Mouse (Mus musculus): ENCODE results near the gene Cdkn1b. TPM values are rescaled to one million over a fixed set of nuclear protein-coding genes. Genes with fewer than 3 reads are reported as not detected.
A peak's percentile ranks its signal among the peaks of the same experiment; 100 is the strongest.

Gene Cdkn1b
- polyA plus RNA-seq, 1 experiment = 59.8 TPM

DNA sequence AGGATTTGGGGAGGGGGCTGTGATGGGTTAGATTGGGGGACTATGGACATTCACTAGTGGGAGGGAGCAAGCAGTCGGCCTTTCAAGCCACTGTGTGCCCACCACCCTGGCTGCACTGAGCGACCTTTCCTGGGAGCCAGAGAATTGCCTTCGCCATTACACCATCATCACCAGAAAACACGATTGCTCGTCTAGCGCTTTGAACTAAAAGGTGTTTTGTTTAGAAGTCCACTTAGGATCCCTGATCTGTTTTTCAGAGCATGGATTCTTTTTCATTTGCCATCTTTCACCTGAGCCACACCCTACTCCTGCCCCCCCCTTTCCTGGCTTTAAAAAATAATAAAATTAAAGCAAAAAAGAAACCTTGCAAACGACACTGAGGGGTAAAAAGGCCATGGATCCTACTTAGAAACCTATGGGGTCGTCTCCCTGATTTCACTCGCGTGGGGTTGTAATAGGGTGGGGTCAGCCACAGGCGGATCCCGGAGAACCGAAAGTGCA is 7.4 kb downstream of the Cdkn1b start:
- Histone ChIP-seq H3K27ac (ENCODE audit: insufficient read depth, low read length) (peak overlapping the region; percentile 96), H3K4me3 (ENCODE audit: insufficient read depth, low read length) (peak overlapping the region; percentile 49), H3K4me1 (ENCODE audit: control insufficient read depth, insufficient read depth, low read length) (peaks cover 3% of the 10 kb centered on the region; the same call in 1 of the 2 replicates)
- TF ChIP-seq POLR2A (IDR thresholded peaks at IDR 0.05; ENCODE audit: low read depth, low read length) (peak; percentile 23), CTCF (IDR thresholded peaks at IDR 0.05; ENCODE audit: borderline replicate concordance, insufficient read depth, low read length) (no peak)

DNA sequence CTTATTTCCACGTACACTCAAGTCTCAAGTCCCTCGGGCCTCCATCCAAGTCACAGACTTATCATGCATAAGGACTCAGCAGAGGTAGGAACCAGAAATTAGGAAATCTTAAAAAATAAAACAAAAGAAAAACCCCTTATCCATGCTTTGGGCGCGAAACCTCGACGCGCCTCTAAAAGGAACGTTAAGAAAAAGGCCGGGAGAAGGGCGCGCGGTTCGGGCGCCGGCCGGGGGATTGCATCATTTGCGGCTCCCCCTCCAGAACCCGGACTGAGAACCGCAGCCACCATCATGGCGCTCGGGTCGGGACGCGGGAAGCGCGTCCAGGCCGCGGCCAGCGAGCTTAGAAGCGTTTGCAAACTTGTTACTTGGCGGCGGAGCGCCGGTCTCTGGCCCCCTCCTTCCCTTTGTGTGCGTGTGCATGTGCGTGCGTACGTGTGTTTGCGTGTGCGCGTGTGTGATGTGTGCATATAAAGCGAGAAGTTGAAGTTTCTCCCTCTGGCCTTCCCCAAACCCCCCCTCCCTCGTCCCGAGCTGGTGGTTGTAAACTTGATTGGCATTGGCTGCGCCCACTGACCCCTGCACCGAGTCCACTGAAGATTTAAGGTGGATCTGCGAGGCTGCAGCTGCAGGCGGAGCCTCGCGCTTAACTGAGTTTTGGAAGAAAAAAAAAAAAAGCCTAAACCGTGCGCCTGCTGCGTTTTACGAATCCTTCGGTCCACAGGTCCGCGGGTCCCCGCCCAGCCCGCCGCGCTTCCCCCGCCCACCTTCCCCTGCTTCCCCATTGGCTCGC is 8.1 kb downstream of the Cdkn1b start:
- Histone ChIP-seq H3K4me1 (ENCODE audit: control insufficient read depth, insufficient read depth, low read length) (peaks cover 5% of the 10 kb centered on the region; the same call in 1 of the 2 replicates), H3K27ac (ENCODE audit: insufficient read depth, low read length) (peak overlapping the region; percentile 96), H3K4me3 (ENCODE audit: insufficient read depth, low read length) (peak overlapping the region; percentile 49)
- no peak for TF ChIP-seq CTCF (IDR thresholded peaks at IDR 0.05; ENCODE audit: borderline replicate concordance, insufficient read depth, low read length)
- peak; percentile 94 for TF ChIP-seq POLR2A (IDR thresholded peaks at IDR 0.05; ENCODE audit: low read depth, low read length)

DNA sequence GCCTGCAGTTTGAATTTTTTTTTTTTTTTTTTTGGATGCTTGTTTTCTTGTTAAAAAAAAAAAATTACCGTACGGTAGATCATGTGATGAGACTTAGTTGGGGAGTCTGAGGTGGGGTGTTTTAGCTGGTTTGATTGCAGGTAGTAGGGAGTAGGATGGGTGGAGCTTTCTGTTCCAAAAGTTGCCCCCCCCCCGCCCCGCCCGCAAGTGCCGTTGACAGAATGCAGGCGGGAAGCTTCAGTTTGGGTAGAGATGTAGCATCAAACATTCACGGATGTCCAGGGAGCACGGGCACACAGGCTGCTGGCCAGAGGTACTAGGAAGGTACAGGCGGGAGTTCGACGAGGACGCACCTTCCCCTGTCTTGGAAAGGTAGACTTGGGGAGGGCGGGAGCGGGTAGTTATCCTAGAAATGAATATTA is 8.7 kb downstream of the Cdkn1b start:
- peak overlapping the region; percentile 86 for H3K4me3 ChIP-seq (ENCODE audit: insufficient read depth, low read length)
- peaks cover 5% of the 10 kb centered on the region; the same call in 1 of the 2 replicates for H3K4me1 ChIP-seq (ENCODE audit: control insufficient read depth, insufficient read depth, low read length)
- TF ChIP-seq POLR2A (IDR thresholded peaks at IDR 0.05; ENCODE audit: low read depth, low read length) (peak; percentile 76), CTCF (IDR thresholded peaks at IDR 0.05; ENCODE audit: borderline replicate concordance, insufficient read depth, low read length) (no peak)
- peak overlapping the region; percentile 43 for H3K27ac ChIP-seq (ENCODE audit: insufficient read depth, low read length)

DNA sequence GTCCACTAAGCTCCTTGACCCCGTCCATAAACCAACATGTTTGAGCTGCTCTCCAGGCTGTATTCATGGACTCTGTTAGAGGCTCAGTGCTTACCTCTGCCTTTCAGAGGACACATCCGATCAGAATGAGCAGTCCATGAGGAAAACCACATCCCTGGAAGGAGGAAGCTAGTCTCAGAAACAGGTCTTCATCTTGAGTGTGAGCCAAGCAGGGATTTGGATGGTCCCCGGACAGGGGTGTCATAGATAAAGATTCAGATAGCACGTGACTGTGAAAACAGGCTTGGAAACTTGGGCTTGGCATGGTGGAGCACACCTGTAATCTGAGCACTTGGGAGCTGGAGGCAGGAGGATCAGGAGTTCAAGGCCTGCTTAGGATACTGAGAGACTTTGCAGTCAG is 9.7 kb downstream of the Cdkn1b start:
- H3K4me3 ChIP-seq (ENCODE audit: insufficient read depth, low read length) = peak overlapping the region; percentile 39
- no peak for TF ChIP-seq POLR2A (IDR thresholded peaks at IDR 0.05; ENCODE audit: low read depth, low read length)
- no peak for TF ChIP-seq CTCF (IDR thresholded peaks at IDR 0.05; ENCODE audit: borderline replicate concordance, insufficient read depth, low read length)
- H3K27ac ChIP-seq (ENCODE audit: insufficient read depth, low read length) = no peak overlapping the region
- peaks cover 5% of the 10 kb centered on the region; the same call in 1 of the 2 replicates for H3K4me1 ChIP-seq (ENCODE audit: control insufficient read depth, insufficient read depth, low read length)

DNA sequence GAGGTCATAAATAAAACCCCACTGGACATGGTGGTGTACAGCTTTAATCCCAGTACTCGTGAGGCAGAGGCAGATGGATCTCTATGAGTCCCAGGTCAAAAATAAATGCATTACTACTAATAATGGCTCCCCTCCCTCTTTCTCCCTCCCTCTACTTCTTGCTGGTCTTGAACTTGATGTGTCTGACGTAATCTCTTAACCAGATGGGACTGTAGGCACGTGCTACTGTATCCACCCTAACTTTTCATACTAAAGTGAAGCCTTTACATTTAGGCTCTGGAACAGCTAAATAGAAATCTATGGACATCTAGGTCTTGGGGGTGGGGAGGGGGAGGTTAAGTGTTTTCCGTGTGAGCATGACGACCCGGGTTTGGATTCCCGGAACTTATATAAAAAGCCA is 10.2 kb downstream of the Cdkn1b start:
- TF ChIP-seq CTCF (IDR thresholded peaks at IDR 0.05; ENCODE audit: borderline replicate concordance, insufficient read depth, low read length) = no peak
- TF ChIP-seq POLR2A (IDR thresholded peaks at IDR 0.05; ENCODE audit: low read depth, low read length) = no peak
- H3K4me1 ChIP-seq (ENCODE audit: control insufficient read depth, insufficient read depth, low read length) = peaks cover 5% of the 10 kb centered on the region; the same call in 1 of the 2 replicates
- H3K27ac ChIP-seq (ENCODE audit: insufficient read depth, low read length) = no peak overlapping the region
- H3K4me3 ChIP-seq (ENCODE audit: insufficient read depth, low read length) = peak overlapping the region; percentile 39

DNA sequence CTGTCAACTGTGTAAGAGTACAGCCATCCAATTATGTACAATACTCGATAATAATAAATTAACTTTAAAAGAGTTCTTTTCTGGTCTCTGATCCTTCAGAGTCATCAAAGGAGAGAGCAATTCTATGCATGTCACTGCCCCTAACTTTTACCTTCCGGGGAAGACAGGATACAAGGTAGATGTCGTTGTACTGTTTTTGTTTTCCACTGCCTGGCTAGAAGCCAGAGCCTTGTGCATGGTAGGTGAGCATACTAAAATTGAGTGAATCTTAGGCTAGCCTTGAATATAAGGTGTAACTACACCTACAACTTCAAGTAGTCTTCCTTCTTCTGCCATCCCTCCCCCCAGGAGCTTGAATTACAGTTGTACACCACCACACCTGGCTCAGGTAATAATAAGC is 10.9 kb downstream of the Cdkn1b start:
- Histone ChIP-seq H3K4me3 (ENCODE audit: insufficient read depth, low read length) (no peak overlapping the region), H3K27ac (ENCODE audit: insufficient read depth, low read length) (no peak overlapping the region), H3K4me1 (ENCODE audit: control insufficient read depth, insufficient read depth, low read length) (peaks cover 5% of the 10 kb centered on the region; the same call in 1 of the 2 replicates)
- no peak for TF ChIP-seq CTCF (IDR thresholded peaks at IDR 0.05; ENCODE audit: borderline replicate concordance, insufficient read depth, low read length)
- no peak for TF ChIP-seq POLR2A (IDR thresholded peaks at IDR 0.05; ENCODE audit: low read depth, low read length)

DNA sequence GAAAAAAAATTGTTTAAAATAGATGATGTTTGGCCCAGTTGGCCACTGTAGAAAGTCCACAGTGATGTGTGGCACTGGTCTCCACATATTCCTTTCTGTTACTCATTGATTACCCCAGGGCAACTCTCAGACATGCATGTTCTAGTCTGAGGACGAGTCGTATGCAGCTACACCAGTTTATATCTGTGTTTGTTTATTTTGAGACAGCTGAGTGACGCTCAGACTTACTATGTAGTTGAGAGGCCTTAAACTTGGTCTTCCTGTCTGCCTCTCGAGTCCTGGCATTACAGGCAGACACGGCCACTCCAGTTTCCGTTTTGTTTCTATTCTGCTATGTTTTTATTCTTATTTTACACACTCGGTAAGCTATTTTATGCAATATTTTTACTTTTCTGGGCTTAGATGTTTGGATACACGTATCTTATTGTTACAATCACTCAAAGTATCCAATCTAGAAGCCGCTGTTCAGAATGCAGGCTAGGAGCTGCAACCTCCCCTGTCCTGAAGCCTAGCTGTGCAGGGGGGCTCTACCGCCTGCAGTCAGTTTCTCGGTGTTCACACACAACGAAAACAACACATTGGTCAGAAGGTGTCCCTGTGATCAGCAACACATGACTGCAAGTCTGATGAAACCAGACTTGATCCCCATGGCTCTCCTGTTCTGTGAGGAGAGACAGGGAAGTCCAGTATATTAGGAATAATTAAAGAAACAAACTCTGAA is 12.4 kb downstream of the Cdkn1b start:
- no peak overlapping the region for H3K4me3 ChIP-seq (ENCODE audit: insufficient read depth, low read length)
- H3K27ac ChIP-seq (ENCODE audit: insufficient read depth, low read length) = no peak overlapping the region
- no peak for TF ChIP-seq POLR2A (IDR thresholded peaks at IDR 0.05; ENCODE audit: low read depth, low read length)
- H3K4me1 ChIP-seq (ENCODE audit: control insufficient read depth, insufficient read depth, low read length) = peaks cover 5% of the 10 kb centered on the region; the same call in 1 of the 2 replicates

DNA sequence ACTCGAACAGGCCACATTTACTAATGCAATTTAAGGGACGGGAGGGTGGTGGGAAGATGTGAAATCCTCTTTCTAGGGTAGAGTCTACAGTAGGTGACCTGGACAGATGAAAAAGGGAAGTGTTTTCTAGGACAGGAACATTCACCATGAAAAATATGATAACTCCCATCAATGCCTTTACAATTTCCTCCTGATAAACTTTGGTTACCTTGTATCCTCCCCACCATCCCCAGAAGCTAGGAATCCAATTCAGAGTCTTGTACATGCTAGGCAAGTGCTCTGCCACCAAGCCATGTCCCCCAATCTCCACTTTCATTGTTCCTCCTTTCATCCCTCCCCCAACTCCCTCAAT is 13.0 kb downstream of the Cdkn1b start:
- Histone ChIP-seq H3K4me3 (ENCODE audit: insufficient read depth, low read length) (no peak overlapping the region), H3K4me1 (ENCODE audit: control insufficient read depth, insufficient read depth, low read length) (peaks cover 5% of the 10 kb centered on the region; the same call in 1 of the 2 replicates), H3K27ac (ENCODE audit: insufficient read depth, low read length) (no peak overlapping the region)
- no peak for TF ChIP-seq POLR2A (IDR thresholded peaks at IDR 0.05; ENCODE audit: low read depth, low read length)
- no peak for TF ChIP-seq CTCF (IDR thresholded peaks at IDR 0.05; ENCODE audit: borderline replicate concordance, insufficient read depth, low read length)

DNA sequence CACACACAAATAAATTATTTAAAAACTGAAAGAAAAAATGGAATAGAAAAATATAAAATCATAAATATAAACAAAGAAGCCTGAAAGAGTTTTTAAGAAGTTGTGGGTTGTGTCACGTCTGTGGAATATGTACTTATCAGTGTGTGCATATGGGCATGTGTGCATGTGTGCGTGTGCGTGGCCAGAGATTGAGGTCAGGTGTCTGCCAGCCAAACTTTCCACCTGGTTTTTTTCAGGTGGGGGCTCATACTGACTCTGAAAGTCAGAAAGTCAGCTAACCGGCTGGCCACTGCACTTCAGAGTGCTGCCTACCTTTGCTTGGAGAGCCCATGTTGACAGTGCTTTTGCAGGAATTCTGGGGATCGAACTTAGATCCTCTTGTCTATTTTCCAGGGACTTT is 14.1 kb downstream of the Cdkn1b start:
- H3K27ac ChIP-seq (ENCODE audit: insufficient read depth, low read length) = no peak overlapping the region
- H3K4me3 ChIP-seq (ENCODE audit: insufficient read depth, low read length) = no peak overlapping the region
- no peak for TF ChIP-seq CTCF (IDR thresholded peaks at IDR 0.05; ENCODE audit: borderline replicate concordance, insufficient read depth, low read length)
- no peak for TF ChIP-seq POLR2A (IDR thresholded peaks at IDR 0.05; ENCODE audit: low read depth, low read length)
- H3K4me1 ChIP-seq (ENCODE audit: control insufficient read depth, insufficient read depth, low read length) = peaks cover 5% of the 10 kb centered on the region; the same call in 1 of the 2 replicates

DNA sequence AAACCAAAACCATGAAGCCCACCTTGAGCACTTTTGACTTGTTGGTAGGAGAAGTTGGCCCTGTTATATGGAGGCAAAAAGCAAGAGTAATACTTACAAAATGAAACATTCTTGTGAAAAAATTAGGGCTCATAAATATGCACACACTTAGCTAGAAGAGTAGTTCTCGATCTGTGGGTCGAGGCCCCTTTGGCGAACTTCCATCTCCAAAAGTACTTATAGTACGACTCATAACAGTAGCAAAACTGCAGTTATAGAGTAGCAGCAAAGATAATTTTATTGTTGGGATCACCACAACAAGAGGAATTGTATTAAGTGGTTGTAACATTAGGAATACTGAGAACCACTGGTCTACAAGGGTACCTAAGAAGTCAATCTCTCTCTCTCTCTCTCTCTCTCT is 19.6 kb downstream of the Cdkn1b start:
- TF ChIP-seq POLR2A (IDR thresholded peaks at IDR 0.05; ENCODE audit: low read depth, low read length) (no peak), CTCF (IDR thresholded peaks at IDR 0.05; ENCODE audit: borderline replicate concordance, insufficient read depth, low read length) (no peak)
- no peak overlapping the region for H3K4me3 ChIP-seq (ENCODE audit: insufficient read depth, low read length)

More for the DNA sequence above, 19.6 kb downstream of the Cdkn1b start:
- H3K4me1 ChIP-seq (ENCODE audit: control insufficient read depth, insufficient read depth, low read length) = peaks cover 12% of the 10 kb centered on the region
- H3K27ac ChIP-seq (ENCODE audit: insufficient read depth, low read length) = no peak overlapping the region
